ENCODE assay signal across 8 mouse cellular contexts in the genomic region with DNA sequence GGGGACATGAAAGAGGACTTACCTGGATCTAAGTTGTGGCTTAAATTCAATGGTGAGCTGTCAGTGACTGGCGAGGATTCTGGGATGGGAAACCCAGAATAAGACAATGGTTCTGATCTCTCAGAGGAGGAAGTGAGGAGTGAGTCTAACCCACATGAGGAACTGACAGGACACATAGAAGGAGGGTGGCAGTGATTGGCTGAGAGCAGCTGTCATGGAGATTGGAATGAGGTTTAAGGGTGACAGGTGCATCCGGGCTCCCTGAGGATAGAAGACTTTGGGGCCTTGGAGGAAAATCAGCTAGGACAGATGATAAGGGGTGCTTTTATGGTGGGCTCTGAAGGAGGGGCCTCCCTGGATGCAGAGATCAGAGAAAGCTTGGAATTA. TPM values are rescaled to one million over a fixed set of nuclear protein-coding genes. Genes with fewer than 3 reads are reported as not detected.
DNase-seq lines count a peak whose midpoint lies in the region; ATAC-seq and TF ChIP-seq lines count a peak whose summit lies in the region.

Gene Sh2b2, minus strand, starts transcription at position 105 of the 387 bp plus-strand sequence.

- no peaks in the 10 kb centered on the region for H3K9me3 ChIP-seq in megakaryocyte, embryonic 14.5 days

- H3K27ac ChIP-seq in layer of hippocampus, adult 2 months = no peak within 1 kb of the TSS; the same call in 1 of the 2 replicates

- H3K4me1 ChIP-seq in megakaryocyte, embryonic 14.5 days = peaks cover 41% of the 10 kb centered on the region

- H3K36me3 ChIP-seq in megakaryocyte, embryonic 14.5 days (replicated peaks; ENCODE audit: low read length) = peaks cover 26% of the 10 kb centered on the region

- peaks cover 41% of the 10 kb centered on the region for H3K27me3 ChIP-seq in megakaryocyte, embryonic 14.5 days (replicated peaks)

- H3K4me3 ChIP-seq in layer of hippocampus, adult 2 months = peak within 1 kb of the TSS; percentile 68
- peak within 1 kb of the TSS; percentile 92 for H3K4me3 ChIP-seq in megakaryocyte, embryonic 14.5 days (replicated peaks)

- DNase-seq in layer of hippocampus, adult 2 months (ENCODE audit: low spot score in 2 of 2) = no peak
- no peak for DNase-seq in layer of hippocampus, adult 11-12 months (ENCODE audit: low spot score)
- peak; percentile 9 for DNase-seq in brain, adult 2 months (ENCODE audit: low read depth, low spot score)
- DNase-seq in urinary bladder, postnatal 25 days (ENCODE audit: low spot score) = no peak
- no peak for DNase-seq in thymus, adult 18-20 months
- no peak for DNase-seq in kidney, postnatal 25 days

- peak; percentile 26 to 29; a peak in 1 of 4 replicates for ATAC-seq in hematopoietic stem cell, adult 5-6 weeks (replicated peaks in 1 of 2; ENCODE audit: insufficient read depth in 1 of 2, low FRiP score in 2 of 2, low TSS enrichment in 1 of 2, low read depth in 1 of 2, poor library complexity in 2 of 2, severe bottlenecking in 2 of 2)

- no peak for TF ChIP-seq CTCF in layer of hippocampus, adult 2 months (conservative IDR thresholded peaks at IDR 0.05)

RNA-seq across cellular contexts. Expression of gene Sh2b2, which starts in this region (rescaled TPM):
- total RNA-seq in layer of hippocampus, adult 2 months (2021) = 1 to 10 TPM; 4.5 to 4.6 TPM
- total RNA-seq in hematopoietic stem cell, adult 5-6 weeks (2017) = 3.6 and 7.4 TPM in 2 replicates
- 10.7 and 17.8 TPM in 2 replicates for polyA plus RNA-seq in megakaryocyte, embryonic 14.5 days (2012; ENCODE audit: insufficient read depth, low replicate concordance)
